Mouse (Mus musculus) E14TG2a.4 (cell line): Measurements from ENCODE around the gene Hoga1.

ENCODE experiments used
- H3K27me3 ChIP-seq: 2 replicates; pipeline ENCODE4 v1.6.1; 2014; ENCODE audit warnings: low read length, control low read depth; ENCODE audit not compliant: insufficient read depth
- H3K36me3 ChIP-seq: 2 replicates; pipeline ENCODE4 v1.6.1; 2014; ENCODE audit warnings: low read length, control low read depth; ENCODE audit not compliant: insufficient read depth
- H3K4me1 ChIP-seq: replicated peaks from 2 replicates; pipeline ENCODE4 v1.6.1; 2014; ENCODE audit warnings: low read depth, low read length, control low read depth
- H3K4me3 ChIP-seq: replicated peaks from 2 replicates; pipeline ENCODE4 v1.5.1; 2014; ENCODE audit warnings: mild to moderate bottlenecking, low read length
- H3K9me3 ChIP-seq: 2 replicates; pipeline ENCODE4 v1.6.1; 2014; ENCODE audit warnings: low read length, control low read depth
- CTCF ChIP-seq: conservative IDR thresholded peaks from 2 replicates; pipeline ENCODE4 v1.5.1; 2014; ENCODE audit warnings: low read length
- NANOG ChIP-seq: IDR thresholded peaks from 2 replicates; pipeline ENCODE4 v1.6.1; 2014; ENCODE audit warnings: borderline replicate concordance, low read length, mixed read lengths
- POU5F1 ChIP-seq: IDR thresholded peaks from 2 replicates; pipeline ENCODE4 v1.6.1; 2014; ENCODE audit warnings: low read length, borderline replicate concordance

The Hoga1 gene

GRCm38 (mm10) chr19:42118142-42118541 lies 72.7 kb downstream of the Hoga1 start:
- Histone ChIP-seq H3K4me1 (peaks cover 35% of the 10 kb centered on the region), H3K27me3 (no peaks in the 10 kb centered on the region), H3K36me3 (peaks cover 93% of the 10 kb centered on the region), H3K9me3 (no peaks in the 10 kb centered on the region), H3K4me3 (no peak overlapping the region)
- TF ChIP-seq NANOG (no peak), CTCF (no peak), POU5F1 (no peak)

GRCm38 (mm10) chr19:42118596-42118995 lies 73.2 kb downstream of the Hoga1 start:
- TF ChIP-seq CTCF (no peak), NANOG (no peak), POU5F1 (no peak)
- Histone ChIP-seq H3K4me3 (no peak overlapping the region), H3K27me3 (no peaks in the 10 kb centered on the region), H3K4me1 (peaks cover 40% of the 10 kb centered on the region), H3K9me3 (no peaks in the 10 kb centered on the region), H3K36me3 (peaks cover 93% of the 10 kb centered on the region)

GRCm38 (mm10) chr19:42120451-42120850 lies 75.0 kb downstream of the Hoga1 start:
- Histone ChIP-seq H3K27me3 (no peaks in the 10 kb centered on the region), H3K36me3 (peaks cover 98% of the 10 kb centered on the region), H3K4me1 (peaks cover 58% of the 10 kb centered on the region), H3K4me3 (no peak overlapping the region), H3K9me3 (no peaks in the 10 kb centered on the region)
- TF ChIP-seq NANOG, result no peak
- no peak for TF ChIP-seq POU5F1
- no peak for TF ChIP-seq CTCF
